Mouse (Mus musculus): Measurements from ENCODE around the gene Vps11. TPM values are rescaled to one million over a fixed set of nuclear protein-coding genes. Genes with fewer than 3 reads are reported as not detected.
A peak's percentile ranks its signal among the peaks of the same experiment; 100 is the strongest.

Gene Vps11
- polyA plus RNA-seq, 1 experiment from 2014 or later = 37.1 TPM

- Histone ChIP-seq H3K9ac (ENCODE audit: low read depth, low read length) (no peak overlapping the region), H3K4me2 (ENCODE audit: low read depth, low read length) (no peak overlapping the region), H3K9me3 (ENCODE audit: control insufficient read depth, low read length) (no peaks in the 10 kb centered on the region), H3K36me3 (ENCODE audit: control insufficient read depth, insufficient read depth, low read length) (peaks cover 47% of the 10 kb centered on the region), H3K27ac (ENCODE audit: low read length) (no peak overlapping the region), H3K27me3 (replicated peaks; ENCODE audit: control insufficient read depth, insufficient read depth, low read length) (no peaks in the 10 kb centered on the region), H3K4me1 (ENCODE audit: control insufficient read depth, insufficient read depth, low read length) (no peaks in the 10 kb centered on the region), H3K4me3 (ENCODE audit: low read length) (no peak overlapping the region)
- no peak for ATAC-seq
- 86% methylated on average over 10 of the region's 10 CpGs for WGBS
Measured at GRCm38 (mm10) chr9:44352337-44352736, 9.1 kb downstream of the Vps11 start.

DNA sequence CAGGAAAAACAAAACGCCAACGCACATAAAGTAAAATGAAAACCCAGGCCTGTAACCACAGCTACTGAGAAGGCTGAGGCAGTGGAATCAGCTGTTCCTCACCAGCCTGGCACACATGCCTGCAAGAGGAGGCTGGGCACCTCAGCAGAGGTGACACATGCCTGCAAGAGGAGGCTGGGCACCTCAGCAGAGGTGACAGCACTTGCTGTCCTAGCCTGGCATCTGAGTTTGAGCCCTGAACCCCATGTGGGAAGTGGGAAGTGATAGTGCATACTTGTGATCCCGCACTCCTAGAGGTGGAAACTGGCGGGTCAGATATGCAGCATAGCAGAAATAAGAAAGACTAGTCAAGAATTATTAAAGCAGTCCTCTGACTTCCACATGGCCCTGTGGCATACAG, 10.1 kb downstream of the Vps11 start:
- Histone ChIP-seq H3K9ac (ENCODE audit: low read depth, low read length) (no peak overlapping the region), H3K36me3 (ENCODE audit: control insufficient read depth, insufficient read depth, low read length) (peaks cover 47% of the 10 kb centered on the region), H3K4me3 (ENCODE audit: low read length) (no peak overlapping the region), H3K9me3 (ENCODE audit: control insufficient read depth, low read length) (no peaks in the 10 kb centered on the region), H3K4me2 (ENCODE audit: low read depth, low read length) (no peak overlapping the region), H3K4me1 (ENCODE audit: control insufficient read depth, insufficient read depth, low read length) (no peaks in the 10 kb centered on the region), H3K27ac (ENCODE audit: low read length) (no peak overlapping the region), H3K27me3 (replicated peaks; ENCODE audit: control insufficient read depth, insufficient read depth, low read length) (no peaks in the 10 kb centered on the region)
- ATAC-seq = no peak
- 95% methylated on average over 4 of the region's 4 CpGs for WGBS

DNA sequence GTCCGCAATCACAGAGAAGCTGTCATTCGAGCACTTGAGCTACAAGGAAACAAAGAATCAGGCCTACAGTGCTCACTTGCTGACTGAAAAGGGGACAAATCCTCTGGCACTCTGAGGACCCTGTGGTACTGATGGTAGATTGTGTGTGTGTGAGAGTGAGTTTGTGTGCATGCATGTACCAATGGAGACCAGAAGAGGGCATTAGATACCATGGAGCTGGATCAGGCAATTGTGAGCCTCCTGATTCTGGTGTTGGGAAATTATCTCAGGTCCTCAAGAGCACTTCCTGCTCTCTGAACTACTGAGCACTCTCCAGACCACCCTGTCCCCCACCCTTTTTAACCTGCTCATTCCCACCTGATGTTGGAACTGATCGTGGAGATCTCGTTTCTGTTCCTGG, 12.9 kb downstream of the Vps11 start:
- 94% methylated on average over 4 of the region's 4 CpGs for WGBS

GRCm38 (mm10) chr9:44347621-44348020, 13.8 kb downstream of the Vps11 start:
- no peak overlapping the region for H3K27ac ChIP-seq (ENCODE audit: low read length)
- no peak for ATAC-seq
- H3K27me3 ChIP-seq (replicated peaks; ENCODE audit: control insufficient read depth, insufficient read depth, low read length) = no peaks in the 10 kb centered on the region
- H3K9ac ChIP-seq (ENCODE audit: low read depth, low read length) = no peak overlapping the region
- WGBS = 88% methylated on average over 4 of the region's 4 CpGs
- no peaks in the 10 kb centered on the region for H3K9me3 ChIP-seq (ENCODE audit: control insufficient read depth, low read length)
- peaks cover 24% of the 10 kb centered on the region for H3K36me3 ChIP-seq (ENCODE audit: control insufficient read depth, insufficient read depth, low read length)
- no peak overlapping the region for H3K4me3 ChIP-seq (ENCODE audit: low read length)
- H3K4me2 ChIP-seq (ENCODE audit: low read depth, low read length) = no peak overlapping the region
- peaks cover 3% of the 10 kb centered on the region for H3K4me1 ChIP-seq (ENCODE audit: control insufficient read depth, insufficient read depth, low read length)

More for the DNA sequence above, 12.9 kb downstream of the Vps11 start:
- Histone ChIP-seq H3K4me1 (ENCODE audit: control insufficient read depth, insufficient read depth, low read length) (no peaks in the 10 kb centered on the region), H3K9ac (ENCODE audit: low read depth, low read length) (no peak overlapping the region), H3K4me3 (ENCODE audit: low read length) (no peak overlapping the region), H3K36me3 (ENCODE audit: control insufficient read depth, insufficient read depth, low read length) (peaks cover 27% of the 10 kb centered on the region), H3K4me2 (ENCODE audit: low read depth, low read length) (no peak overlapping the region), H3K27ac (ENCODE audit: low read length) (no peak overlapping the region), H3K27me3 (replicated peaks; ENCODE audit: control insufficient read depth, insufficient read depth, low read length) (no peaks in the 10 kb centered on the region), H3K9me3 (ENCODE audit: control insufficient read depth, low read length) (no peaks in the 10 kb centered on the region)
- ATAC-seq = no peak

GRCm38 (mm10) chr9:44347166-44347565, 14.3 kb downstream of the Vps11 start:
- H3K27ac ChIP-seq (ENCODE audit: low read length) = no peak overlapping the region
- no peak overlapping the region for H3K4me3 ChIP-seq (ENCODE audit: low read length)
- no peak for ATAC-seq
- peaks cover 8% of the 10 kb centered on the region for H3K4me1 ChIP-seq (ENCODE audit: control insufficient read depth, insufficient read depth, low read length)
- no peak overlapping the region for H3K4me2 ChIP-seq (ENCODE audit: low read depth, low read length)
- H3K36me3 ChIP-seq (ENCODE audit: control insufficient read depth, insufficient read depth, low read length) = peaks cover 24% of the 10 kb centered on the region
- no peaks in the 10 kb centered on the region for H3K27me3 ChIP-seq (replicated peaks; ENCODE audit: control insufficient read depth, insufficient read depth, low read length)
- no peaks in the 10 kb centered on the region for H3K9me3 ChIP-seq (ENCODE audit: control insufficient read depth, low read length)
- H3K9ac ChIP-seq (ENCODE audit: low read depth, low read length) = no peak overlapping the region
- 95% methylated on average over 9 of the region's 9 CpGs for WGBS

GRCm38 (mm10) chr9:44345570-44346433, 15.7 kb downstream of the Vps11 start:
- 82% methylated on average over 6 of the region's 6 CpGs for WGBS
- H3K36me3 ChIP-seq (ENCODE audit: control insufficient read depth, insufficient read depth, low read length) = peaks cover 22% of the 10 kb centered on the region

GRCm38 (mm10) chr9:44343781-44344421, 17.6 kb downstream of the Vps11 start, which contains the start of gene Hmbs:
Hmbs (minus strand) TSS chr9:44344228.
- H3K4me1 ChIP-seq (ENCODE audit: control insufficient read depth, insufficient read depth, low read length) = peaks cover 10% of the 10 kb centered on the region
- peaks cover 14% of the 10 kb centered on the region for H3K36me3 ChIP-seq (ENCODE audit: control insufficient read depth, insufficient read depth, low read length)
- H3K9ac ChIP-seq (ENCODE audit: low read depth, low read length) = peak within 1 kb of the TSS; percentile 87
- ATAC-seq = peak; percentile 98
- H3K4me2 ChIP-seq (ENCODE audit: low read depth, low read length) = peak within 1 kb of the TSS; percentile 62
- no peaks in the 10 kb centered on the region for H3K9me3 ChIP-seq (ENCODE audit: control insufficient read depth, low read length)
- H3K27me3 ChIP-seq (replicated peaks; ENCODE audit: control insufficient read depth, insufficient read depth, low read length) = no peaks in the 10 kb centered on the region
- peak within 1 kb of the TSS; percentile 84 for H3K4me3 ChIP-seq (ENCODE audit: low read length)
- peak within 1 kb of the TSS; percentile 99 for H3K27ac ChIP-seq (ENCODE audit: low read length)
- under 1% methylated on average over 39 of the region's 39 CpGs for WGBS

More at GRCm38 (mm10) chr9:44345570-44346433, 15.7 kb downstream of the Vps11 start:
- no peak overlapping the region for H3K4me3 ChIP-seq (ENCODE audit: low read length)
- no peaks in the 10 kb centered on the region for H3K27me3 ChIP-seq (replicated peaks; ENCODE audit: control insufficient read depth, insufficient read depth, low read length)
- H3K9me3 ChIP-seq (ENCODE audit: control insufficient read depth, low read length) = no peaks in the 10 kb centered on the region
- no peak overlapping the region for H3K9ac ChIP-seq (ENCODE audit: low read depth, low read length)
- ATAC-seq = no peak
- H3K27ac ChIP-seq (ENCODE audit: low read length) = no peak overlapping the region
- H3K4me1 ChIP-seq (ENCODE audit: control insufficient read depth, insufficient read depth, low read length) = peaks cover 10% of the 10 kb centered on the region
- H3K4me2 ChIP-seq (ENCODE audit: low read depth, low read length) = no peak overlapping the region

DNA sequence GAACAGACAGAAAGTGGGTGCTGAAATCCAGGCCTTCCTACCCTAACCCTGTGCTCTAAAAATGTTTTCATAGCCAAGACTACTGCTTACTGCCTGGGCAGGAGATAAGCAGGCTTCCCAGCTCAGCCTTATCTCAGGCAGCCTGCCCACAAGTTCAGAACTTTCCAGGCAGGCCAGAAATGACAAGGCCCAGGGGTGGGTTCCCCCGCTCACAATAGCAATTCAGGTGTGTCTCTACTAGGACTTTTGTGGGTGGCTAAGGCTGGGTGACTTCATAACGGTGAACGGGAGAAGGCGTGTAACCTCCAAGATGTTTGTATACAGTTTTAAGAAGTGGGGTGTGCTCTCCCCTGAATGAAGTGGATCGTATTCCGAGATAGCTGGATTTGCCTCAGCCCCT, 18.2 kb downstream of the Vps11 start:
- WGBS = 6% methylated on average over 6 of the region's 6 CpGs

DNA sequence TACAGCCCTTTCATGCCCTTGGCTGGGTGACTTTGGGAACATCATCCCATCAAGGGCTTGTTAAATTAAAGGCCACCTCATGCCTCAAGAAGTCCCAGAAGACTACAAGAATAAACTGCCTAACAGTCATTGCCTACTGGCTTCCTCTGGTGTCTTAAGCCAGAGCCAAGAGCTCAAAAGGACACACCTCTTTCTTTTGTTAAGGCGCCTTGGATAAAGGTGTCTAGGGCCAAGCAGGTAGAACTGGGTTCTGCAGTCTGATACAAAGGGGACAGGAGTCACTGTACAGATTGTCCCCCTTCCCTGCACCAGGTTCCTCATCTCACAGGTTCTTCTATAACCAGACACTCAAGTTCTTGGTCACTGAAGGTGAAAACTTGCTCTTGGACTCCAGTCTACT, 18.9 kb downstream of the Vps11 start:
- 82% methylated on average over 1 of the region's 1 CpGs for WGBS
- H3K9ac ChIP-seq (ENCODE audit: low read depth, low read length) = peak overlapping the region; percentile 87
- peaks cover 11% of the 10 kb centered on the region for H3K36me3 ChIP-seq (ENCODE audit: control insufficient read depth, insufficient read depth, low read length)
- H3K9me3 ChIP-seq (ENCODE audit: control insufficient read depth, low read length) = no peaks in the 10 kb centered on the region
- H3K27me3 ChIP-seq (replicated peaks; ENCODE audit: control insufficient read depth, insufficient read depth, low read length) = no peaks in the 10 kb centered on the region
- no peak for ATAC-seq
- peaks cover 14% of the 10 kb centered on the region for H3K4me1 ChIP-seq (ENCODE audit: control insufficient read depth, insufficient read depth, low read length)
- H3K4me3 ChIP-seq (ENCODE audit: low read length) = peak overlapping the region; percentile 84
- no peak overlapping the region for H3K27ac ChIP-seq (ENCODE audit: low read length)
- H3K4me2 ChIP-seq (ENCODE audit: low read depth, low read length) = peak overlapping the region; percentile 62

More for the DNA sequence above, 18.2 kb downstream of the Vps11 start:
- ATAC-seq = peak; percentile 61
- Histone ChIP-seq H3K4me3 (ENCODE audit: low read length) (peak overlapping the region; percentile 84), H3K36me3 (ENCODE audit: control insufficient read depth, insufficient read depth, low read length) (peaks cover 14% of the 10 kb centered on the region), H3K9me3 (ENCODE audit: control insufficient read depth, low read length) (no peaks in the 10 kb centered on the region), H3K9ac (ENCODE audit: low read depth, low read length) (peak overlapping the region; percentile 87), H3K4me1 (ENCODE audit: control insufficient read depth, insufficient read depth, low read length) (peaks cover 10% of the 10 kb centered on the region), H3K27ac (ENCODE audit: low read length) (peak overlapping the region; percentile 99), H3K4me2 (ENCODE audit: low read depth, low read length) (peak overlapping the region; percentile 62), H3K27me3 (replicated peaks; ENCODE audit: control insufficient read depth, insufficient read depth, low read length) (no peaks in the 10 kb centered on the region)

All from intestine, embryonic 16.5 days (tissue).